Mouse (Mus musculus) small intestine, adult 2 months (tissue): ENCODE measurements around the gene Rai1.

ENCODE experiments used
- CTCF ChIP-seq: fragments of 200-500 bp; IDR thresholded peaks from 2 replicates; pipeline ENCODE4 v1.5.1; 2012; ENCODE audit warnings: low read depth, mild to moderate bottlenecking, control low read depth, inconsistent platforms, low read length, moderate library complexity, mixed read lengths; ENCODE audit not compliant: insufficient replicate concordance, insufficient read length; ENCODE audit errors: extremely low read depth
- POLR2A ChIP-seq: fragments of 200-500 bp; IDR thresholded peaks from 2 replicates; pipeline ENCODE4 v1.6.1; 2012; ENCODE audit warnings: low read depth, mild to moderate bottlenecking, control low read depth, inconsistent platforms, low read length, moderate library complexity

GRCm38 (mm10) chr11:60205026-60205425 is 100.2 kb downstream of the Rai1 start:
- no peak for TF ChIP-seq POLR2A
- no peak for TF ChIP-seq CTCF
